Mouse (Mus musculus) hindbrain, embryonic 11.5 days (tissue): ENCODE measurements at regions not wholly inside any gene's neighbourhood (a gene's known extent, or its start where the extent isn't known, plus 50 kb on each side); places are given as distances from the start of the nearest gene placed in this dataset.

ENCODE experiments used
- ATAC-seq: fragments of 200-750 bp; cut with Nextera tagmentation; 2 replicates; pipeline ENCODE4 v1.8.0; 2017; ENCODE audit warnings: mild to moderate bottlenecking, moderate TSS enrichment, moderate library complexity; ENCODE audit not compliant: low FRiP score
- DNase-seq: peaks from one replicate; pipeline ENCODE4 v3.0.0-alpha.2; 2015; ENCODE audit warnings: low spot score
- H3K27ac ChIP-seq: fragments of 300-500 bp; sonication (generic); 2 replicates; pipeline ENCODE4 v1.5.1; 2014; ENCODE audit warnings: mild to moderate bottlenecking, low read depth, low read length
- H3K27me3 ChIP-seq: fragments of 300-500 bp; sonication (generic); 2 replicates; pipeline ENCODE4 v1.6.1; 2014; ENCODE audit warnings: mild to moderate bottlenecking, low read length, moderate library complexity, mixed read lengths; ENCODE audit not compliant: control insufficient read depth, insufficient read depth
- H3K36me3 ChIP-seq: fragments of 300-500 bp; sonication (generic); 2 replicates; pipeline ENCODE4 v1.6.1; 2014; ENCODE audit warnings: mild to moderate bottlenecking, low read length, moderate library complexity, mixed read lengths; ENCODE audit not compliant: control insufficient read depth, insufficient read depth
- H3K4me1 ChIP-seq: fragments of 300-500 bp; sonication (generic); replicated peaks from 2 replicates; pipeline ENCODE4 v1.6.1; 2014; ENCODE audit warnings: low read length, mixed read lengths; ENCODE audit not compliant: control insufficient read depth, insufficient read depth
- H3K4me2 ChIP-seq: fragments of 300-500 bp; sonication (generic); replicated peaks from 2 replicates; pipeline ENCODE4 v1.6.1; 2014; ENCODE audit warnings: mild to moderate bottlenecking, low read depth, low read length
- H3K4me3 ChIP-seq: fragments of 300-500 bp; sonication (generic); 2 replicates; pipeline ENCODE4 v1.5.1; 2014; ENCODE audit warnings: low read depth, low read length
- H3K9ac ChIP-seq: fragments of 300-500 bp; sonication (generic); 2 replicates; pipeline ENCODE4 v1.6.1; 2014; ENCODE audit warnings: low read depth, low read length
- H3K9me3 ChIP-seq: fragments of 300-500 bp; sonication (generic); 2 replicates; pipeline ENCODE4 v1.6.1; 2016; ENCODE audit warnings: low read length; ENCODE audit not compliant: control insufficient read depth
- WGBS: fragments of 180-500 bp; shearing (Covaris S2); extraction: QIAGEN DNeasy Blood & Tissue Kit; methylation state at CpG from one replicate; pipeline ENCODE4 v1.1.7; 2014; 5-methylcytosine and 5-hydroxymethylcytosine counted together

DNA sequence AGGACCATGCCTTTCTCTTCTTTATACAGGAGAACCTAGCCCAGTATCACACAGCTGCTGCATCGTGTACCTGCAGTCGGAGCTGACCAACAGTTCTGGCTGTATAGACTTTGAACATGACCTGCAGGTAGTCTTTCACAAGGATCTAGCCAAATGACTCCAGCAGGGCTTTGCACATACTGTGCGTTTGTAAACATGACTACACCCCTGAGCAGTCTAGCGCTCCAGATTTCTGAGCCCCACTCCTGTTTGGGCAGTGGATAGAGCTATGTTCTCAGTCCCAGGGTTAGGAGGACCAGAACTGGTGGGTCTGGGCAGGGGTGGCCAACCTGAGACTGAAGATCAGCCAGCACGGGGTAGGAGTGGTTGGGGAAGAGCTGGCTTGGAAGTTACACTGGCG lies 74.6 kb downstream of the Tmem121 start:
- Histone ChIP-seq H3K27me3 (no peaks in the 10 kb centered on the region), H3K9ac (no peak overlapping the region), H3K4me3 (no peak overlapping the region), H3K4me2 (no peak overlapping the region), H3K36me3 (no peaks in the 10 kb centered on the region), H3K4me1 (no peaks in the 10 kb centered on the region), H3K27ac (no peak overlapping the region), H3K9me3 (no peaks in the 10 kb centered on the region)
- ATAC-seq (no peak), DNase-seq (no peak)
- 90% methylated on average over 6 of the region's 6 CpGs for WGBS

DNA sequence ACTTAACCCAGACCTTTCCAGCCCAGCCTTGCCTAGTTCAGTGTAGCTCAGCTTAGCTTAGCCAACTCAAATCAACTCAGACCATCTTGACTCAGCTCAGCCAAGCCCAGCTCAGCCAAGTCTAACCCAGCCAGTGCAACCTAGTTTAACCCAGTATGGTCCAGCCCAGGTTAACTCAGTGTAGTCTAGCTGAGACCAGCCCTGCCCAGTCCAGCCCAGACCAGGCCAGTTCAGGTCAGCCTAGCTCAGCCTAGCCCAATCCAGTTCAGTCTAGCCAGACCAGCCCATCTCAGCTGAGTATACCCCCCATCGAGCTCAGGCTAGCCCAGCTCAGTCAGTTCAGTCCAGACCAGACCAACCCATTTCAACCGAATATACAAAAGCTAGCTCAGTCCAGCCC lies 90.2 kb downstream of the Tmem121 start:
- H3K27me3 ChIP-seq, result no peaks in the 10 kb centered on the region
- 85% methylated on average over 2 of the region's 2 CpGs for WGBS
- no peak overlapping the region for H3K9ac ChIP-seq
- H3K36me3 ChIP-seq, result no peaks in the 10 kb centered on the region
- H3K9me3 ChIP-seq, result no peaks in the 10 kb centered on the region
- no peak overlapping the region for H3K27ac ChIP-seq
- H3K4me2 ChIP-seq, result no peak overlapping the region
- DNase-seq, result no peak
- no peak overlapping the region for H3K4me3 ChIP-seq
- H3K4me1 ChIP-seq, result no peaks in the 10 kb centered on the region
- ATAC-seq, result peak; percentile 48

DNA sequence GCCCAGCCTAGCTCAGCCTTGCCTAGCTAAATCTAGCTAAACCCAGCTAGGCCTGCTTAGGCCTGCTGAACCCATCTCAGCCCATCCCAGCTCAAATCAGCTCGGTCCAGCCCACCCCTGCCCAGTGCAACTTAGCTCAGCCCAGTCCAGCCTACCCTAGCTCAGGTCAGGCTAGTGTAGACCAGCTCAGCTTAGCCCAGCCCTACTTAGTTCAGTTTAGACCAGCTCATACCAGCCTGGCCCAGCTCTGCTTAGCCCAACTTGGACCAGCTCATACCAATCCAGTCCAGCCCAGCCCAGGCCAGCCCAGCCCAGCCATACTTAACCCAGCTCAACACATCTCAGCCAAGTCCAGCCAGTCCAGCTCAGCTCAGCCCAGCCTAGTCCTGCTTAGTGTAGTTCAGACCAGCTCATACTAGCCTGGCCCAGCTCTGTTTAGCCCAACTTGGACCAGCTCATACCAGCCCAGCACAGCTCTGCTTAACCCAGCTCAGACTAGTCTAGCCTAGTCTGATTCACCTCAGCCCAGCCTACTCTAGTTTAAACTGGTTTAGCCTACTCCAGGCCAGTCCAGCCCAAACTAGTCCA lies 90.7 kb downstream of the Tmem121 start:
- Histone ChIP-seq H3K4me3 (no peak overlapping the region), H3K9ac (no peak overlapping the region), H3K36me3 (no peaks in the 10 kb centered on the region), H3K4me1 (no peaks in the 10 kb centered on the region), H3K4me2 (no peak overlapping the region), H3K27ac (no peak overlapping the region), H3K27me3 (no peaks in the 10 kb centered on the region), H3K9me3 (no peaks in the 10 kb centered on the region)
- ATAC-seq (peak; percentile 44), DNase-seq (no peak)
- WGBS, result 72% methylated on average over 1 of the region's 1 CpGs

DNA sequence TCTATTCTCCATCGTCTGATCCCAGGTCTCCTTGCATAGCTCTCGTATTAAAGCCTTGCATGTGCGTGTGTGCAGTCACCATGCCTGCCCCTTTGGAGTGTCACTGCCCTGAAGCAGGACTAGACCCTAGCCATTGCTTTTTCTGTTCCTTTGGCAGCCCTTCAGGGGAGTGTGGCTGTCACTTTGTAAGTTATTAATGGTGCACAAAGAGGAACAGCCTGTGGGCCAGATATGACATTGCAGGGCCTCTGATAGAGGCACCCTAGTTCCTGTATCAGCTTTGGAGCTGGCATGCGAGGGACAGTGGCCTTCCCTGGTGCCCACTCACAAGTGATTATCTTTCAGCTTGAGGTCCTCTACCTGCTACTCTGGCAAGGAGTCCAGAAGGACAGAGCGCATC lies 92.0 kb downstream of the Tmem121 start:
- 94% methylated on average over 5 of the region's 5 CpGs for WGBS
- H3K4me3 ChIP-seq, result no peak overlapping the region
- no peaks in the 10 kb centered on the region for H3K27me3 ChIP-seq
- no peak overlapping the region for H3K9ac ChIP-seq
- H3K4me1 ChIP-seq, result no peaks in the 10 kb centered on the region
- no peak for DNase-seq
- H3K9me3 ChIP-seq, result no peaks in the 10 kb centered on the region
- no peak overlapping the region for H3K4me2 ChIP-seq
- no peaks in the 10 kb centered on the region for H3K36me3 ChIP-seq
- H3K27ac ChIP-seq, result no peak overlapping the region
- no peak for ATAC-seq

DNA sequence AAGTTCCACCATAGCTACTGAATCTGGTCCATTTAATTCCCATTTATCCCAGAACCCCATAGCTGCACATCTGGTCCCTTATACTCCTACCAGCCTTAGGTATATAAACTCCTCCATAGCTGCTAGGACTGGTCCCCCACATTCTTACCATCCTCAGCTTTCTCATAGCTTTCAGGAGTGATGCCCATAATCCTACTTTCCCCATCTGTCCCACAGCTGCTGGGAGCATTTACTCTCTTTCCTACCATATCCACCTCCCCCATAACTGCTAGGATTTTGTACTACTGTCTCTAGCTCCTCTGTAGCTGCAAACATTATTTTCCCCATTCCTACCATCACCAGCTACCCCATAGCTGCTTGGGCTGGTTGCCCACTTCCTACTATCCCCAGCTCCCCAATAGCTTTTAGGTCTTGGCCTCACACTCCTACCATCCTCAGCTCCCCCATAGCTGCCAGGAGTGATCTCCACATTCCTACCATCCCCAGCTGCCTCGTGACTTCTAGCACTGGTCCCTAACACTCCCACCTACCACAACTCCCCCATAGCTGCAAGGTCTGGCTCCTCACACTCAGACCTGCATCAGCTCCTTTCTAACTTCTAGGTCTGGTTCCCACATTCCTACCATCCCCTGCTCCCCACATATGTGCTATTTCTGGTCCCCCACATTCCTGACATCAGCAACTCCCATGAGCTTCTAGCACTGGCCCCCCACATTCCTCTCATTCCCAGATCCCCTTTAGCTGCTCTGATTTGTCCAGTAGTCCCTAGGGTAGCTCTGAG lies 106.5 kb downstream of the Tmem121 start:
- DNase-seq (no peak), ATAC-seq (no peak)
- H3K27me3 ChIP-seq, result no peaks in the 10 kb centered on the region
- 37% methylated on average over 1 of the region's 1 CpGs for WGBS
- H3K27ac ChIP-seq, result no peak overlapping the region
- H3K9ac ChIP-seq, result no peak overlapping the region
- no peaks in the 10 kb centered on the region for H3K36me3 ChIP-seq
- H3K4me3 ChIP-seq, result no peak overlapping the region
- H3K4me2 ChIP-seq, result no peak overlapping the region
- no peaks in the 10 kb centered on the region for H3K9me3 ChIP-seq
- no peaks in the 10 kb centered on the region for H3K4me1 ChIP-seq

DNA sequence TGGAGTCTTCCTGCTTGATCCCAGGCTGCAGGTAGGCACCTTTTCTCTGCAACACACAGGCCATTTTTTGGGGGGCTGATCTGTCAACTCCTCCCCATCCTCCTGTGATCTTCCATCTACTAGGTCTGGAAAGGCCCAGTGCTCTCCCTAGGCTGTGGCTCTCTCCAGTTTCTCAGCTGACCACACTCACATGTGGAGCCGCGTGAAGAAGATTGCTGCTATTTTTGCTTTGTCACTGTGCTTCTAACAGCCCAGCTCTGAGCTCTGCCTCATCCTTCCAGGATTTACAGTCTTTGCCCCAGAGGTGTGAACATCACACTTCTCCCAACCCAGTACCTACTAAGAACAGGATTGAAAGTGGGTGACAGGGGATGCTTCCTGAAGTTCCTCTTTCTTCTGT lies 110.2 kb downstream of the Tmem121 start:
- WGBS, result 96% methylated on average over 2 of the region's 2 CpGs
- Histone ChIP-seq H3K36me3 (no peaks in the 10 kb centered on the region), H3K27ac (no peak overlapping the region), H3K9ac (no peak overlapping the region), H3K4me2 (no peak overlapping the region), H3K27me3 (no peaks in the 10 kb centered on the region), H3K9me3 (no peaks in the 10 kb centered on the region), H3K4me3 (no peak overlapping the region), H3K4me1 (no peaks in the 10 kb centered on the region)
- no peak for DNase-seq
- ATAC-seq, result no peak

DNA sequence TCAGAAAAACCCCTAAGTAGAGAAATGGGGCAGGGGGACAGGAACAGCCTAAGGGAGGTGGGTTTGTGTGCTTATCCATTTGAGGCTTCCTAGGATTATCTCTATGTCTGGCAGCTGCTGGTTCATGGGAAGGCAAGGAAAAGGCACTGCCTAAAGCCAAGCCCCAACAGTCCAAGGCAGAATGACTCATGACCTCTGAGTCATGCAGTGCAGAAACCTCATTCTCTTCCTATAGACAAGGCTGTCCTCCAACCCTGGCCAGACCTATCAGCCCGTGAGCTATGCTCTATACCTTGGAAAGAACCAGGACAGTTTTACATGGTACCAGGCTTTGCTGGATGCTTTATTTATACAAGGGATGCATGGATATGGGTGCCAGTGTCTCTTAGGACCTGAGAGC lies 120.2 kb downstream of the Tmem121 start:
- no peaks in the 10 kb centered on the region for H3K36me3 ChIP-seq
- no peak for ATAC-seq

DNA sequence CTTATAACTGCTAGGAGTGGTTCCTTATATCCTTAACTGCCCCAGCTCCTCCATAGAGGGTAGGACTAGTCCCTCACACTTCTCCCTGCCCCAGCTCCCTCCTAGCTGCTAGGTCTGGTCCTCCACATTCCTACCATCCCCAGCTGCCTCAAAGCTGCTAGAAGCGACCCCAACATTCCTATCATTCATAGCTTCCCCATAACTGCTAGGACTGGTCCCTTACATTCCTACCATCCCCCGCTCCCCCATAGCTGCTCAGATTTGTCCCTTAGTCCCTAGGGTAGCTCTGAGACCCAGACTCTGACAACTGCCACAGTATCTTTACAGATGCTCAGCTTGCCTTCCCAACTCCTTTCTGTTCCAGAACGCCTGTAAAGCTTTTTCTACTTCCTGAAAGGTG lies 127.6 kb downstream of the Tmem121 start:
- Histone ChIP-seq H3K27ac (no peak overlapping the region), H3K9ac (no peak overlapping the region), H3K27me3 (no peaks in the 10 kb centered on the region), H3K4me1 (no peaks in the 10 kb centered on the region), H3K9me3 (no peaks in the 10 kb centered on the region), H3K4me3 (no peak overlapping the region), H3K36me3 (no peaks in the 10 kb centered on the region), H3K4me2 (no peak overlapping the region)
- WGBS, result 46% methylated on average over 3 of the region's 3 CpGs
- ATAC-seq (no peak), DNase-seq (no peak)

More for the DNA sequence above, 120.2 kb downstream of the Tmem121 start:
- DNase-seq, result no peak
- no peak overlapping the region for H3K4me3 ChIP-seq
- no peak overlapping the region for H3K4me2 ChIP-seq
- no peaks in the 10 kb centered on the region for H3K4me1 ChIP-seq
- H3K9ac ChIP-seq, result no peak overlapping the region
- no peaks in the 10 kb centered on the region for H3K27me3 ChIP-seq
- no peak overlapping the region for H3K27ac ChIP-seq
- H3K9me3 ChIP-seq, result no peaks in the 10 kb centered on the region
- 93% methylated on average over 1 of the region's 1 CpGs for WGBS

DNA sequence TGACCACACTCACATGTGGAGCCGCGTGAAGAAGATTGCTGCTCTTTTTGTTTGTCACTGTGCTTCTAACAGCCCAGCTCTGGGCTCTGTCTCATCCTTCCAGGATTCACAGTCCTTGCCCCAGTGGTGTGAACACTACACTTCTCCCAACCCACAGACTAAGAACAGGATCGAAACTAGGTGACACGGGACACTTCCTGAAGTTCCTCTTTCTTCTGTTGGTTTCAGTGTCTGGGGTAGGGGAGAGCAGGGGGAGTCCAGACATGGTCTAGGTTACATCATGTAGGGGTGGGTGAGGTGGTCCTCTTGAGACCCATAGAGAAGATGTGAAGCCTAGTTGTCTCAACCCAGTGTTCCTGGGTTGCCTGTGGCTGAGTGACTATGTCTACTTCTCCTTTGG lies 128.9 kb downstream of the Tmem121 start:
- Histone ChIP-seq H3K4me2 (no peak overlapping the region), H3K9me3 (no peaks in the 10 kb centered on the region), H3K27me3 (no peaks in the 10 kb centered on the region), H3K36me3 (no peaks in the 10 kb centered on the region), H3K4me3 (no peak overlapping the region), H3K9ac (no peak overlapping the region), H3K4me1 (no peaks in the 10 kb centered on the region), H3K27ac (no peak overlapping the region)
- WGBS, result 90% methylated on average over 4 of the region's 4 CpGs
- ATAC-seq, result no peak
- no peak for DNase-seq
